Mouse (Mus musculus): ENCODE data around the gene Kpna7.

DNA sequence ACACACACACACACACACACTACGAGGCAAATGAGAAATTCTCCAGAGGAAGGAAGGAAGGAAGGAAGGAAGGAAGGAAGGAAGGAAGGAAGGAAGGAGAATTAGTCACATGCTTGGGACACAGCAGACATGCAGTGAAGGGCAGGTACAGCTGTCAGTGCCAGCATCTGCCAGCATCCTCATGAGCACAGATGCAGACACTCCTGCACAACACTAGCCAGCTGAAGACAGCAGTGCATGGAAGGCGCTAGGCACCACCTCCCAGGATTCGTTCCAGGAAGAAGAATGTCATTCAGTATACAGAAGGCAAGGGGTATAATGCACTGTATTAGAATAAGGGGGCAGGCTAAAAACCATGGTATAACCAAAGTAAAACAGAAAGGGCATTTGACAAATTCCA is 142.9 kb downstream of the Kpna7 start:
- TF ChIP-seq CTCF (IDR thresholded peaks at IDR 0.05; ENCODE audit: low read depth), result no peak
- no peak for TF ChIP-seq EP300 (IDR thresholded peaks at IDR 0.05; ENCODE audit: low read depth)

All from liver, postnatal 0 days (tissue).